Mouse (Mus musculus): ENCODE measurements at regions not wholly inside any gene's neighbourhood (a gene's known extent, or its start where the extent isn't known, plus 50 kb on each side); places are given as distances from the start of the nearest gene placed in this dataset.

GRCm38 (mm10) chr14:68022925-68023324 is 1271.2 kb downstream of the Synb start:
- no peak for DNase-seq (ENCODE audit: low read depth, low spot score)

GRCm38 (mm10) chr14:68021240-68021639 is 1272.9 kb downstream of the Synb start:
- no peak for DNase-seq (ENCODE audit: low read depth, low spot score)

- no peak for DNase-seq (ENCODE audit: low read depth, low spot score)
Measured at GRCm38 (mm10) chr14:68020769-68021168, 1273.3 kb downstream of the Synb start.

- DNase-seq (ENCODE audit: low read depth, low spot score): no peak
Measured at GRCm38 (mm10) chr14:68018686-68019085, 1275.4 kb downstream of the Synb start.

- DNase-seq (ENCODE audit: low read depth, low spot score): no peak
Measured at GRCm38 (mm10) chr14:67996790-67997417, 1297.2 kb downstream of the Synb start.

GRCm38 (mm10) chr14:67993611-67994051 is 1300.5 kb downstream of the Synb start:
- no peak for DNase-seq (ENCODE audit: low read depth, low spot score)

- DNase-seq (ENCODE audit: low read depth, low spot score): peak; percentile 67
Measured at GRCm38 (mm10) chr14:67993142-67993541, 1301.0 kb downstream of the Synb start.

GRCm38 (mm10) chr14:67992088-67992487 is 1302.0 kb downstream of the Synb start:
- DNase-seq (ENCODE audit: low read depth, low spot score): no peak

GRCm38 (mm10) chr14:67990271-67990670 is 1303.8 kb downstream of the Synb start:
- DNase-seq (ENCODE audit: low read depth, low spot score): peak; percentile 87

Data from ES-CJ7 (cell line).